Mouse (Mus musculus): ENCODE results near the gene Fitm2. TPM values are rescaled to one million over a fixed set of nuclear protein-coding genes. Genes with fewer than 3 reads are reported as not detected.
"Not testable (repeated sequence)": the region's sequence is repeated elsewhere in the genome, so short reads cannot be mapped to it uniquely, and the experiment has no call there.

Gene Fitm2
- total and polyA plus RNA-seq, 3 experiments: 93.8 to 223 (median 196) TPM

DNA sequence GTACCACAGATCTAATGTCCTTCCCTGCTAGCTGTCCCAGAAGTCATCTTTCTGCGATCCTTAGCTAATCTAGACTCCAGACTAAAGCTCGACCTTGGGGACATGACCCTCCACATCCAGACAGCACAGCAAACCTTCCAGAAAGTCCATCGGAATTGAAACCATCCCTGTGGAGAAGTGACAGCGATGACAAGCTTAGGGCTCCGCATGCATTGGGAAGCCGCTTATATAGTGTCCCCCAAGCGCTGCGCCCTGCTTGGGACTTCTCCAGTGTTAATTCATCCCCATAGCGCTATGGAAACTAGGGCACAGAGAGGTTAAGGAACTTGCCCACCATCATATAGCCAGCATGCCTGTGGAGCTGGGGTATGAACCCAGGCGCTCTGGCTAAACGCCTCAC, 9.6 kb downstream of the Fitm2 start:
- H3K27ac ChIP-seq: no peak overlapping the region; the same call in 1 of the 2 replicates
- H3K79me2 ChIP-seq (replicated peaks; ENCODE audit: control insufficient read depth, insufficient read depth, low read length): no peaks in the 10 kb centered on the region
- H3K9ac ChIP-seq (ENCODE audit: low read depth, low read length): no peak overlapping the region
- H3K4me1 ChIP-seq (ENCODE audit: control insufficient read depth, insufficient read depth, low read length): peaks cover 5% of the 10 kb centered on the region
- no peaks in the 10 kb centered on the region for H3K27me3 ChIP-seq (ENCODE audit: control insufficient read depth, insufficient read depth, low read length)
- no peak overlapping the region for H3K4me3 ChIP-seq
- no peak for DNase-seq
- H3K36me3 ChIP-seq (ENCODE audit: control insufficient read depth, insufficient read depth, low read length): no peaks in the 10 kb centered on the region; the same call in 1 of the 2 replicates
- WGBS: 65% methylated on average over 11 of the region's 11 CpGs
- no peak for TF ChIP-seq POLR2A (IDR thresholded peaks at IDR 0.05; ENCODE audit: insufficient read depth, low read depth, low read length)
- TF ChIP-seq CTCF (IDR thresholded peaks at IDR 0.05): no peak
- intact Hi-C loops (cut with DNase I): no loop called here

GRCm38 (mm10) chr2:163462386-163462785, 10.0 kb downstream of the Fitm2 start:
- peaks cover 5% of the 10 kb centered on the region for H3K4me1 ChIP-seq (ENCODE audit: control insufficient read depth, insufficient read depth, low read length)
- TF ChIP-seq CTCF (IDR thresholded peaks at IDR 0.05) (no peak), EP300 (IDR thresholded peaks at IDR 0.05; ENCODE audit: insufficient read depth, low read depth, low read length) (no peak), POLR2A (IDR thresholded peaks at IDR 0.05; ENCODE audit: insufficient read depth, low read depth, low read length) (no peak)
- 61% methylated on average over 5 of the region's 5 CpGs for WGBS

GRCm38 (mm10) chr2:163461307-163461706, 11.1 kb downstream of the Fitm2 start:
- H3K36me3 ChIP-seq (ENCODE audit: control insufficient read depth, insufficient read depth, low read length); H3K27me3 ChIP-seq (ENCODE audit: control insufficient read depth, insufficient read depth, low read length); DNase-seq; H3K79me2 ChIP-seq (replicated peaks; ENCODE audit: control insufficient read depth, insufficient read depth, low read length); H3K4me1 ChIP-seq (ENCODE audit: control insufficient read depth, insufficient read depth, low read length); H3K9ac ChIP-seq (ENCODE audit: low read depth, low read length); H3K4me3 ChIP-seq; H3K27ac ChIP-seq; intact Hi-C loops (cut with DNase I): not testable (repeated sequence)
- 93% methylated on average over 9 of the region's 9 CpGs for WGBS

More at GRCm38 (mm10) chr2:163462386-163462785, 10.0 kb downstream of the Fitm2 start:
- Histone ChIP-seq H3K36me3 (ENCODE audit: control insufficient read depth, insufficient read depth, low read length) (no peaks in the 10 kb centered on the region; the same call in 1 of the 2 replicates), H3K27me3 (ENCODE audit: control insufficient read depth, insufficient read depth, low read length) (no peaks in the 10 kb centered on the region), H3K27ac (no peak overlapping the region; the same call in 1 of the 2 replicates), H3K4me3 (no peak overlapping the region), H3K9ac (ENCODE audit: low read depth, low read length) (no peak overlapping the region), H3K79me2 (replicated peaks; ENCODE audit: control insufficient read depth, insufficient read depth, low read length) (no peaks in the 10 kb centered on the region)
- intact Hi-C loops (cut with DNase I): no loop called here
- DNase-seq: no peak

GRCm38 (mm10) chr2:163460622-163461021, 11.8 kb downstream of the Fitm2 start:
- Histone ChIP-seq H3K79me2 (replicated peaks; ENCODE audit: control insufficient read depth, insufficient read depth, low read length) (no peaks in the 10 kb centered on the region), H3K36me3 (ENCODE audit: control insufficient read depth, insufficient read depth, low read length) (no peaks in the 10 kb centered on the region), H3K27me3 (ENCODE audit: control insufficient read depth, insufficient read depth, low read length) (no peaks in the 10 kb centered on the region), H3K4me1 (ENCODE audit: control insufficient read depth, insufficient read depth, low read length) (peaks cover 2% of the 10 kb centered on the region), H3K4me3 (no peak overlapping the region), H3K9ac (ENCODE audit: low read depth, low read length) (no peak overlapping the region), H3K27ac (no peak overlapping the region)
- DNase-seq: no peak
- 81% methylated on average over 8 of the region's 8 CpGs for WGBS
- intact Hi-C loops (cut with DNase I): no loop called here
- no peak for TF ChIP-seq CTCF (IDR thresholded peaks at IDR 0.05)
- no peak for TF ChIP-seq EP300 (IDR thresholded peaks at IDR 0.05; ENCODE audit: insufficient read depth, low read depth, low read length)
- no peak for TF ChIP-seq POLR2A (IDR thresholded peaks at IDR 0.05; ENCODE audit: insufficient read depth, low read depth, low read length)

- intact Hi-C loops (cut with DNase I): no loop called here
- peak overlapping the region; percentile 38 for H3K9ac ChIP-seq (ENCODE audit: low read depth, low read length)
- 28% methylated on average over 10 of the region's 10 CpGs for WGBS
- H3K79me2 ChIP-seq (replicated peaks; ENCODE audit: control insufficient read depth, insufficient read depth, low read length): no peaks in the 10 kb centered on the region
- no peaks in the 10 kb centered on the region for H3K27me3 ChIP-seq (ENCODE audit: control insufficient read depth, insufficient read depth, low read length)
- H3K4me3 ChIP-seq: peak overlapping the region; percentile 37
- peaks cover 1% of the 10 kb centered on the region for H3K4me1 ChIP-seq (ENCODE audit: control insufficient read depth, insufficient read depth, low read length)
- TF ChIP-seq POLR2A (IDR thresholded peaks at IDR 0.05; ENCODE audit: insufficient read depth, low read depth, low read length): no peak; the same call in 1 of the 2 replicates
- no peak for TF ChIP-seq EP300 (IDR thresholded peaks at IDR 0.05; ENCODE audit: insufficient read depth, low read depth, low read length)
- TF ChIP-seq CTCF (IDR thresholded peaks at IDR 0.05): no peak
- H3K36me3 ChIP-seq (ENCODE audit: control insufficient read depth, insufficient read depth, low read length): no peaks in the 10 kb centered on the region
- peak overlapping the region; percentile 81 for H3K27ac ChIP-seq
- DNase-seq: peak in 1 of 2 experiments; percentile 48
These were observed 13.0 kb downstream of the Fitm2 start for GRCm38 (mm10) chr2:163459380-163459779.

GRCm38 (mm10) chr2:163458539-163459265, 13.7 kb downstream of the Fitm2 start:
- TF ChIP-seq CTCF (IDR thresholded peaks at IDR 0.05) (no peak), POLR2A (IDR thresholded peaks at IDR 0.05; ENCODE audit: insufficient read depth, low read depth, low read length) (no peak; the same call in 1 of the 2 replicates), EP300 (IDR thresholded peaks at IDR 0.05; ENCODE audit: insufficient read depth, low read depth, low read length) (no peak)
- DNase-seq: peak; percentile 31 to 41
- peak overlapping the region; percentile 38 for H3K9ac ChIP-seq (ENCODE audit: low read depth, low read length)
- H3K79me2 ChIP-seq (replicated peaks; ENCODE audit: control insufficient read depth, insufficient read depth, low read length): no peaks in the 10 kb centered on the region
- no peaks in the 10 kb centered on the region; the same call in 1 of the 2 replicates for H3K4me1 ChIP-seq (ENCODE audit: control insufficient read depth, insufficient read depth, low read length)
- peak overlapping the region; percentile 81 for H3K27ac ChIP-seq
- H3K4me3 ChIP-seq: peak overlapping the region; percentile 37
- H3K36me3 ChIP-seq (ENCODE audit: control insufficient read depth, insufficient read depth, low read length): no peaks in the 10 kb centered on the region
- intact Hi-C loops (cut with DNase I): no loop called here
- WGBS: 26% methylated on average over 27 of the region's 27 CpGs
- H3K27me3 ChIP-seq (ENCODE audit: control insufficient read depth, insufficient read depth, low read length): no peaks in the 10 kb centered on the region
